Mouse (Mus musculus) large intestine, adult 2 months (tissue): Measurements from ENCODE around the gene Epm2aip1. TPM values are rescaled to one million over a fixed set of nuclear protein-coding genes. Genes with fewer than 3 reads are reported as not detected.
A peak's percentile ranks its signal among the peaks of the same experiment; 100 is the strongest.

ENCODE experiments used
- DNase-seq: peaks from one replicate; pipeline ENCODE4 v3.0.0-alpha.2; 2012; ENCODE audit warnings: low read depth, low spot score
- WGBS: fragments of 180-500 bp; shearing (Covaris S2); methylation state at CpG from one replicate; pipeline ENCODE4 v1.1.7; 2018; 5-methylcytosine and 5-hydroxymethylcytosine counted together
- polyA plus RNA-seq: library from polyadenylated mRNA; depleted of rRNA; stranded (reverse); fragments of >200 nt; gene quantifications from 2 replicates; pipeline ENCODE4 v1.2.3, GENCODE M21; 2012

The Epm2aip1 gene
- polyA plus RNA-seq, 1 experiment, result 5.3 TPM

DNA sequence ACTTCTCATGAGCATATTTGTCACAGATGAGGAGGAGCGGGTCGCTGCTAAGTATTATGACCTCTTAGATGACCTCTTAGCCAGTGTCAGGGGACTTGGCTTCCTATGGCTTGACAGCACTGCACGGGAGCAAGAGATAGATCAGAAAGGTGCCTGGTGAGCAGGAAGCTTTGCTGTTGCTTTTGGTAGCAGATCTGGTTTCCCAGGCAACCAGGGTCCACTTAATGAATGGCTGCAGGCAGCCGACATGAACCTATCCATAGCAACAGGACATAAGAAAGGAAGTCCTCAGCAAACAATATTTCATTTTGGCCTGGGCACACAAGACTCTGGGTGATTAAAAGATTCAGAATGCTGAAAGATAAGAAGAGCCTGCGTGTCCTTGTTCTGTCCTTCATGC lies 13.9 kb downstream of the Epm2aip1 start:
- no peak for DNase-seq
- WGBS, result 38% methylated on average over 5 of the region's 5 CpGs

DNA sequence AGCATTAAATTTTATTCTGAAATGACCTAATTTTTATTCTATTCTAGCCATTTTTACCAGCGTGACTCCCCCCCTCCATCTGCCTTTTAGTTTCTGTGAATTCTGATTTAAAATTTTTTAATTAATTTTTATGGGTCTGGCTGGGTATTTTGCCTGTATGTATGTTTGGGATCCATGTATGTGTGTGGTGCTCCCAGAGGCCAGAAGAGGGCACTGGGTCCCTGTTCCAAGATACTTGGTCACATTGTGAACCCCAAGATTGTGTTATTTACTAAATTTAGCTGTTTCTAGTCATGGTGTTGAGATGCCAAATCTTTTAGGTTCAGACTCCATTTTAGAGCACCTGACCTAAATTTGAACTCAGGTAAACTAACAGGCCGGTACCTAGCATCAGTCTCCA lies 14.7 kb downstream of the Epm2aip1 start:
- DNase-seq, result no peak

DNA sequence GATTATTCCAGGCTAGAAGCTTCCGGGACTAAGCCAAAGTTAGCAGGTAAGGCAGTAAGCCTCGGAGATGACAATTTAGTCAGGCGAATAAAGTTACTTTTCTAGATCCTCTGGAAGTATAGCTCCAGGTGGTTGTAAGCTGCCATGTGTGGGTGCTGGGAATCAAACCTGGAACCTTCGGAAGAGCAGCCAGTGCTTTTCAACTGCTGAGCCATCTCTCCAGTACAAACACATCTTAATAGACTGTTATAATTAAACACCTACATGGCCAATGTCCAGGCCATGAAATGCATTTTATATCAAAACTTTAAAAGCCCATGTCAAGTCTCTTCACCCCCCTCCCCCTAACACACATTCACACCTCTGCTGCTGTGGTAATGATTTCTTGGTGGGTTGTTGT lies 16.2 kb downstream of the Epm2aip1 start:
- no peak for DNase-seq
- WGBS, result 96% methylated on average over 4 of the region's 4 CpGs

More for the DNA sequence above, 14.7 kb downstream of the Epm2aip1 start:
- 78% methylated on average over 2 of the region's 2 CpGs for WGBS

DNA sequence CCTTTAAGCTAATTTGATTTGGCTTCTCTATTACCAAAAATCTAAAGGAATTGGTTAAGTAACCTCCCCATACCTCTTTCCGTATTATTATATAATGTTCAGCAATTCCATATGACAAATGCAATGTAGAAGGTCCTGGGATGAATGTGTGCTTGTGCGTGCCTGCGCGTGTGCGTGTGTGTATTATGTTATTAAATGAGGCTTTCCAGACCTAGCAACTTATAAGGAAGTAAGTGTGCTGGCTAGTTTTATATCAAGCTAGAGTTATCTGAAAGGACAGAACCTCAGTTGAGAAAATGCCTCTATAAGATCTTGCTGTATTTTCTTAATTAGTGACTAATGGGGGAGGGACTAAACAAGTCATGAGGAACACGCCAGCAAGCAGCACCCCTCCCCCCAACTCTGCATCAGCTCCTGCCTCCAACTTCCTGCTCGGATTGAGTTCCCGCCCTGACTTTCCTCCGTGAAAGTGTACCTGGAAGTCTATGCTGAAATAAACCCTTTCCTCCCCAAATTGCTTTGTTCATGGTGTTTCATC lies 17.6 kb downstream of the Epm2aip1 start:
- no peak for DNase-seq
- 40% methylated on average over 9 of the region's 9 CpGs for WGBS

DNA sequence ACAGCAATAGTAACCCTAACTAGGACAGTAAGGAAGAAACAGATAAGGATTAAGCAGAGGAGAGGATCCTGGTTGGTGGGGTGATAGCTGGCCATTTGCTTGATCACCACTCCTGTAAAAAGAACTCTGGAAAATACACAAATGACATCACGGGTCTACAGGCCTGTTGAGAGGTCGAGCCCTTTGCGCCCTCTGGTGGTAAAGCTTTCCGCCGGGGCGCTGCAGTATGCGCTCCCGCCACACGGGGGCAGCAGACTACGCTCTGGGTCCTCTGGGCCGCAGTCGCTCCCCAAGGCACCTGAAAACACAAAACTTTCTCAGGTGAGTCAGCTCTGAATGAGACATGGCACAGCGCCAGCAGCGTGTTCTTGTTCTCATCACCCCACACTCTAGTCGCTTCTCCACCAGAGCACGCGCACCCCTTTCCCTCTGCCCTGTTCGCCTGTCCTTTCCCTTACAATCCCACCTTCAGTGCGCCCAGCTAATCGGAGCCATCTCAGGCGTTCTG lies 18.2 kb downstream of the Epm2aip1 start:
- 14% methylated on average over 21 of the region's 21 CpGs for WGBS

DNA sequence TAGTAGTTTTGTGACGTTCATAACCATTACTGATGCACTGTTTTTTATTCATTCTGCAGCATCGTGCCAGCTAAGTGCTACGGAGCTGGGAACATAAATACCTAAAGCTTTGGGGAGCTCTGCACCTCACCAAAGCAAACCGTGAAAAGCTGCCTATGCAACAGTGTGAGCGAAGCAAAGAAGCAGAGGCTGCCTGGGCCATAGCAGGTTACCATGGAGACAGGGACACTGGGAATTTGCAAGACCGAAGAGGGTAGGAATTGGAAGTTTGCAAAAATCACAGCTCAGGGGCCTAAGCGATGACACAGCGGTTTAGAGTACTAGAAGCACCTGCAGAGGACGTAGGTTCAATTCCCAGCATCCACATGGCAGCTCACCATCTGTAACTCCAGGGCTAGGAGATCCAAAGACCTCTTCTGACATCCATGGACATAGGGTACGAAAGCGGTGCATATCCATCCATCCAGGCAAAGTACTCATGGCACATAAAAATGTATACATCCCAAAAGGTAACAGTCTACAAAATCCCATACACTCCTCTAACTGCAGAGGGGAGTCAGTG lies 18.9 kb downstream of the Epm2aip1 start:
- WGBS, result 84% methylated on average over 11 of the region's 11 CpGs
- no peak for DNase-seq

More for the DNA sequence above, 18.2 kb downstream of the Epm2aip1 start:
- peak; percentile 71 for DNase-seq

DNA sequence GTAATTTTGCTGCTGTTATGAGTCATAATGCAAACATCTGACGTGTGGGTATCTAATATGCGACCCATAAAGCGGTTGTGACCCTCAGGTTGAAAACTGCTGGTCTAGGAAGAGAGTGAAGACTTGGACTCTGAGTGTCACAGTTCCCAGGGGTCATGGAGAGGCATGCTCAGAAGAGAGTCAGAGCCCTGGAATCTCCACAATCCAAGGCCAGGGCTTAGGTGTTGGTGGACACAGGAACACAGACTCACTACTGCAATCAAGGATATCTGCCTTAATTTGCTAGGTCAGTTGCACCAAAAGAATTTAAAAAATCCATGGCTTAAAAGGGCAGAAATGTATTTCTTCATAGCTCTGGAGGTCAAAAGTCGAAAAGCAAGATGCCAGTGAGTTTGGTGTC lies 21.5 kb downstream of the Epm2aip1 start:
- DNase-seq, result no peak
- WGBS, result 53% methylated on average over 4 of the region's 4 CpGs

DNA sequence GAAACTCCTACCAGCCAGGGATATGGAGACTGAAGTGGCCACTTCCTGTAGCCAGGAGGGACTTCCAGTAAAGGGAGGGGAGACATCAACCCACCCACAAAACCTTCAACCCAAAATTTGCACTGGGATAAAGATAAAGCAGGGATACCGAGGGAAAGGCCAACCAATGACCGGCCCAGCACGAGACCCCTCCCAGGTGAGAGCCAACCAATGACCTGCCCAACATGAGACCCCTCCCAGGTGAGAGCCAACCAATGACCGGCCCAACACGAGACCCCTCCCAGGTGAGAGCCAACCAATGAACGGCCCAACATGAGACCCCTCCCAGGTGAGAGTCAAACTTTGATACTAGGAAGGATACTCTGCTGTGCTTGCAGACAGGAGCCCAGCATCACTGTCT lies 23.2 kb downstream of the Epm2aip1 start:
- 91% methylated on average over 6 of the region's 6 CpGs for WGBS
- DNase-seq, result no peak

DNA sequence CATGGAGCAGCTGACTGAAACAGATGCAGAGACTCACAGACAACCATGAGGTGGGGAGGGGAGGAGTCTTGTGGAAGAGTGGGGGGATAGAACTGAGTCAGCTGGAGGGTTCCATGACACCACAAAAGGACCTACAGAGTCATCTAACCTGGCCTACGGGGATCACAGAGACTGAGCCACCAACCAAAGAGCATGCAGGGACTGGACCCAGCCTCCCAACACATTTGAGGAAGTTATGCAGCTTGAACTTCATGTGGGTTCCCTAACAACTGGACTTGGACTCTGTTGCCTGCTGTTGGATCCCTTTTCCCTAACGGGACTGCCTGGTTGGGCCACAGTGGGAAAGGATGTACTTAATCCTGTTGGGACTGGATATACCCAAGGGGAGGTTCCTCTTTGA lies 23.6 kb downstream of the Epm2aip1 start:
- 74% methylated on average over 2 of the region's 2 CpGs for WGBS
- no peak for DNase-seq

DNA sequence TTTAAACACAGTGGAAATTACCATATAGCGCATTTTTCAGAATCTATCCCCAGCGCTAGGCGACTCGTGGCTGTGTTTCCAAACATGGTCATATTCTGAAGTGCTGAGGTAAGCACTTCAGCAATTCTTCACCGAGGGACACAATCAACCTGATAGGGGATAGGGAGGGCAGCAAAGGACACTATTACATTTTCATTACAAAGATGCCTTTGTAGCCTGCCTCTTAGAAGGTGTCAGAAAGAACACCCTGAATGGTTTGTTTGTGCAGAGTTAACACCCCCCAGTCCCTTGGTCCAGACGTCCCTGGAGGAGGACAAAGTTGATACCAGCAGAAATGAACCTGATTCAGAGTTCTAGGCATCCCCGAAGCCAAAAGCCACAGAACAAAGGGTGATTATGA lies 24.7 kb downstream of the Epm2aip1 start:
- DNase-seq, result no peak
- 71% methylated on average over 7 of the region's 7 CpGs for WGBS

DNA sequence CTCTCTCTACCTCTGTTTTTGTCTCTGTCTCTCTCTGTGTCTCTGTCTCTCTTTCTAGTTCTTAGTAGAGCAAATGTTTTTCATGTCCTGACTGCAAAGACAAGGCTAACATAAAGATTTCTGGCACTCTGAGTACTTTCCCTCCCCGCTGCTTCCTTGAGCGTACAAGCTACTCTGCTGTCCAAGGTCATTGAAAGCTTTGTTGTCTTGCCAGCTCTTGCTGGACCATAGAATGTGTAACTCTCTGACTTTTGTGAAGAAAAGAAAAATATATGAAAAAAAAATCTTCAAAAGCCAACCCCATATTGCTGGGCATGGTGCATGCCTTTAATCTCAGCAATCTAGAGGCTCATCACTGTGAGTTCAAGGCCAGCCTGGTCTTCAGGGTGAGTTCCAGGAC lies 26.9 kb downstream of the Epm2aip1 start:
- DNase-seq, result no peak
- 47% methylated on average over 2 of the region's 2 CpGs for WGBS

DNA sequence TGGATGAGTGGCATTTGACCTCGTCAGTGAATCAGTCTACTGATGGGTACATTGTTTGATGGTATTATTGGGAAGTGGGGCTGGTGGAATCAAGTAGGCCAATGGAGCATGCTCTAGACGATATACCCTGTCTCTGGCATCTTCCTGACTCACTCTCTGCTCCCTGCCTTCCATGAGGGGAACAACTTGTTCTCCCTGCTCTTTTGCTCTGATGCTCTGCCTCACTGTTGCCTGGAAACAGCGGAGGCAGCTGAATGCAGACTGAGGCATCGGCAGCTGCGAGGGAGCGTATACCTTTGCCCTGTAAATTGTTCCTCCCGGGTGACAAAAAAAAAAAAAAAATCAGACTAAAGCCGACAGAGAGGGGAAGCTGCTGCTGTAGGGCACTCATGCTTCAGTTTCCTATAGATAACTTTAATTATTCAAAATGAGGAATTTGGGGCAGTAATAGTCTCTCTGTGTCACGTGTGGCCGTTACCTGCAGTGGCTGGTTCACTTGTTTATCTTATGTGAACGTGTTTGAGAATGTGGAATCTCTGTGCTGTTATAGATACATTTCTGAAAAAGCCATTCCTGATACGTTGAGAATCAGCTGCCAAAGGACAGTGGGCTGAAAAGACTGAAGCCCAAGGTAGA lies 30.6 kb downstream of the Epm2aip1 start:
- DNase-seq, result no peak
- 51% methylated on average over 12 of the region's 12 CpGs for WGBS

DNA sequence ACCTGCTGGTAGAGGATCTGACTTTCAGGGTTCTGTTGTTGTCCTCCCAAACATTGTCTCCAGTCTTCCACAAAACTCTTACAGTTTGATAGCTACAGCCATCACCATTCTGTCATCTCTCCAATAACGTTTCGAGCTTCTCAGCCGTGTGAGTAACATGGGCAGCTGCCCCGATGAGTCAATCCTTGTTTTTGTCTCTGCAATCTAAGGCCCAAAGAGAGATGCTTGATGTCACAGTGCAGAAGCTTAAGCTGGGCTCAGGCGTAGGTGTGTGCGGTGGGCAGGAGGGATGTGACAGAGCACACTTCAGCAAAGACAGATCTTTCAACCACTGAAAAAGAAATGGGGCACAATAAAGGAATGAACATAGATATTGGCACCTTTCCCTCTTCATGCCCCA lies 32.3 kb downstream of the Epm2aip1 start:
- WGBS, result 88% methylated on average over 6 of the region's 6 CpGs
- DNase-seq, result no peak

DNA sequence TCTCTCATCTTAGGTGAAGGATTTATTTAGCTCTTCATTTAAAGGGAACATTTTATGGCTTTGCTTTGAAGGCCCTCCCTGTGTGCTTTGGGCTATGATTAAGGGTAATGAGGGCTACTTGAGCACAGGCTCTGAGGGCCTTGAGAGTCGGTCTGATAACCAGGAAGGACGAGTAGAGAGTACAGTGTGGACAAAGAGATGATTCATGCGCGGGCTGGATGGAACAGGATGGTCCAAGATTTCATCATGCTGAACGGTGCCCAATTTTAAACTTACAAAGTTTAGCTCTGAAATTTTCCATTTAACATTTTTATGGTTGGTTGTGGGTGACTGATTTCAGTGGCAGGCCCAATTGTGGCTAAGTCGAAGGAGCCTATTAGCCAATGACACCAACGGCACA lies 34.4 kb downstream of the Epm2aip1 start:
- no peak for DNase-seq
- 49% methylated on average over 7 of the region's 7 CpGs for WGBS

DNA sequence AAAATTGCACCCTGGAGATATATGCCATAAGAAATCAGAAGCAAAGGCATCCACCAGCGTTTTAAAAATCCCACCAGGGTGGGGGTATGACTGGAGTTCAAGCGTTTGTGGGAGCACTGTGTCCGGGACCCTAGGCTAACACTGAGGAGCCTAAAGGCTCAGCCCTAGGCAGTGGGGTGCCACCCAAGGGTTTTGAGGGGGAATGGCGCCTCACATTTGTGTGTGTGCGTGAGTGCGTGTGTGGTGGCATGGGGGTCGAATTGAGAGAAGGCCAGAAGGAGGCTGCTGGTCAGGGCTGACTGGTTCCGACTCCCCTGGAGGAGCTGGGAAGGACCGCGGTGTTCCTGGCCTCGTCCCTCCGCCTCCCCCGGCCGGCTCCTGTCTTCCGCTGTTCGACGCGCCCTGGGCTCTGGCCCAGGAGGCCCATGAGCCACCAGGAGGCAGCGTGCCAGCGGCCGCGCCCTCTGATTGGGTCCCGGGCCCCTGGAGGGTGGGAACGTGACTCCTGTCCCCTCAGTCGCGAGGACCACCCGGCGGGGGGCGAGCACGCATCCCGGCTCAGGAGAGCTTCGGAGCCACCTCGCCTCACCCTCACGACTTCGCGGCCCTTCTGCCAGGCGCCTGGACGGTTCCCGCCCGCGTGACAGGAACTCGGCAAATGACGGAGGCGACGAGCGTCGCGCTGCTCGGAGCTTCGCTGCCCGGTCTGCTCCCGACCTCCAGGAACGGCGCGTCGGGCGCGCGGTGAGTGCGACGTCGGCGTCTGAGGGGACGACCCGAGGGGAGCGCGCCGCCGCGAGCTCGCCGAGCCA lies 39.5 kb downstream of the Epm2aip1 start, which contains the start of gene Trank1:
Gene Trank1 (plus strand): TSS at position 709 of the 812 bp plus-strand sequence.
- DNase-seq, result no peak
- WGBS, result 13% methylated on average over 70 of the region's 72 CpGs

DNA sequence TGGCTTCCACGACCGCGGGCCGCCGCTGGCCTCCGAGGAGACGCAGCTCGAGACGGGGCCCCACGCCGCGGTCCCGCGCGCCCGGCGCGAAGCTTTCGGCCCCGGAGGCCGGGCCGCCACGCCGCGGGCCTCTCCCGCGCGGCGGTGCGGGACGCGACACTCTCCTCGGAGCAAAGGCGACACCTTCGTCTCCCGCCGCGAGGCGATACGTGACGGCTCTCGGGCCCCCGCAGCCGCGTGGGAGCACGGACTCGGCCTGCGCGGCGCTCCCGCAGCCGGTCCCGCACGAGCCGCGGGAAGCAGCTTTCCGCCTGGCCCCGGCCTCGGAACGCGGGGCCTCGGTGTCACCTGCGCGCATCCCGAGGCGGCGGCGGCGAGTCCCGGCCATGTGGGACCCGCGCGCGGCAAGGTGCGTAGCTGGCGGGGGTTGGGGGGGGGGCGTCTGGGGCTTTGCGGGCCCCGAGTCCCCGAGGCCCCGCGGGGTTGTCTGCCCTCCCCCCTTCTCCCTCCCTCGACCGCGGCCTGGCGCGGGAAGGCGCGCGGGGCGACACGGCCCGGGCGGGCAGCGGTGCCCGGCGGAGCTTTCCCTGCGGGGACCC lies 40.2 kb downstream of the Epm2aip1 start:
- 4% methylated on average over 95 of the region's 98 CpGs for WGBS
- no peak for DNase-seq

DNA sequence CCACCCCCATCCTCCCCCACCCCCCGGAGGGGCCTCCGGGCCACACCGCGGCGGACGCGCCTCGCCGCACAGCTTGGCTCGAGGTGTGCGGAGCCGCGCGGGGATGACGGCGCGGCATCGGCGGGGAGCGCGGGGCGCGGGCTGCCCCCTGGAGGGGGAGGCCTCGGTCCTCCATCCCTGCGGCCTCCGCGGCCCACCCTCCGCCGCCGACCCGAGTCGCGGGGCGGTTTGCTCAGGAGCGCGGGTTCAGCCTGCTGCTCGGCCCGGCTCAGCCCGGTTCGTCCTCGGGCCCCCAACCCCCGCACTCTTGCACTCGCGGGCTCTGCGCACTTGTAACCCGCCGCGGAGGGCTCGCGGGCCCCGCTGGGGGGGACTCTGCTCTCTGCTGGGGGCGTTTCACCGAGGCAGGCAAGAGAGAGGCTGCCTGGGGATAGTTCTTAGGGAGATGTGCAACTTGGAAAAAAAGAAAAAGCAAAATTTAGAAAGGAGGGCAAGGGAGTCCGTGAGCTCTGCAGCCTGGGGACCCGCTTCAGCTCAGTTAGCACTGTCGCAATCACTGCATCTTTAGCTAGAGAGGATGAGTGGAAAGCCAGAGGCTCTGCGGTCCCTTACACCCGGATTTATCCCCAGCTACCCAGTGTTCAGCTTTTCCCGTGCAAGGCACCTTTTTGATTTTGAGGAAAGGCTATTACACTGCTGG lies 40.9 kb downstream of the Epm2aip1 start:
- no peak for DNase-seq
- 2% methylated on average over 59 of the region's 59 CpGs for WGBS

DNA sequence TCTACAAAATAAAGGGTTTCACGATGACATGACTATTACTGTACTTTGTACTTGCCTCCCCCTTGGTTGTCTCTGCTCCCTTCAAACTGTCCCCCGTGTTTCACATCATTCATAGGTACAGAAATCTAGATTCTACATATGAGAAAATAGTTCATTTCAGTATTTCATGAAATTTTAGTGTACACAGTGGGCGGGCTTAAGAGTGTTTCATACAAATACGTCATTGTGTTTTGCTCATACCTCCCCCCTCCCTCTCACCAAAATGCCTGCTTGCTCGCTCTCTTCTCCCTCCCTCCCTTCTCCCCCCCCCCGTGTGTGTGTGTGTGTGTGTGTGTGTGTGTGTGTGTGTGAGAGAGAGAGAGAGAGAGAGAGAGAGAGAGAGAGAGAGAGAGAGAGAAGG lies 41.6 kb downstream of the Epm2aip1 start:
- WGBS, result 9% methylated on average over 6 of the region's 6 CpGs
- no peak for DNase-seq

DNA sequence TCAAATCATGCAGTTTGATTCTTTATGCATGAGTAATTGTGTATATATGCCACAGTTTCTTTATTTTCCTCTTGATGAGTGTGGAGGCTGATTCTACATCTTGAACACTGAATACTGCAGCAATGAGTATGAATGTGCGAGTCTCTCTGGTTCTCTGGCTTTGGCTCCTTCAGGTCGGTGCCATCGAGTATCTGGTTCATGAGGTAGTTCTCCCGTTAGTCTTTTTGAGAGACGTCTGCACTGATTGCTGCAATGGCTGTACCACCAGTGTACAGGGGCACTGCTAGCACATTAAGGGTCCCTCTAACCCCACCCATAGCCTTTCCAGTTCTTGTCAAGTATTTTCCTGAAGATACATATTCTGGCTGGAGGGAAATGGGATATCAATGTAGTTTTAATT lies 42.1 kb downstream of the Epm2aip1 start:
- 21% methylated on average over 5 of the region's 5 CpGs for WGBS
- DNase-seq, result no peak
